Mouse (Mus musculus) kidney, postnatal 4 days (tissue): ENCODE data around the gene Tet3.

Experiments
- DNase-seq, 2 experiments: peaks; one replicate each; pipeline ENCODE4 v3.0.0; 2021; ENCODE audit warnings: mixed read lengths in 2 of 2

Tet3 gene

GRCm38 (mm10) chr6:83322794-83323193 lies 136.1 kb downstream of the Tet3 start:
- no peak for DNase-seq

- no peak for DNase-seq
Observed at GRCm38 (mm10) chr6:83321927-83322326, 137.0 kb downstream of the Tet3 start.

GRCm38 (mm10) chr6:83317108-83317741 lies 141.7 kb downstream of the Tet3 start:
- peak; percentile 94 to 96 for DNase-seq

GRCm38 (mm10) chr6:83316022-83316421 lies 142.9 kb downstream of the Tet3 start:
- peak; percentile 43 to 49 for DNase-seq

GRCm38 (mm10) chr6:83315293-83315692 lies 143.6 kb downstream of the Tet3 start:
- no peak for DNase-seq

GRCm38 (mm10) chr6:83312514-83312913 lies 146.4 kb downstream of the Tet3 start:
- DNase-seq: no peak
